Mouse (Mus musculus) cerebellum, postnatal 36 days (tissue): Measurements from ENCODE around the gene Smc4.
"Not testable (repeated sequence)": the region's sequence is repeated elsewhere in the genome, so short reads cannot be mapped to it uniquely, and the experiment has no call there.

Experiments
- DNase-seq, 2 experiments: peaks; one replicate each; pipeline ENCODE4 v3.0.0; 2021 to 2022; ENCODE audit warnings: mixed read lengths in 2 of 2

Gene Smc4

DNA sequence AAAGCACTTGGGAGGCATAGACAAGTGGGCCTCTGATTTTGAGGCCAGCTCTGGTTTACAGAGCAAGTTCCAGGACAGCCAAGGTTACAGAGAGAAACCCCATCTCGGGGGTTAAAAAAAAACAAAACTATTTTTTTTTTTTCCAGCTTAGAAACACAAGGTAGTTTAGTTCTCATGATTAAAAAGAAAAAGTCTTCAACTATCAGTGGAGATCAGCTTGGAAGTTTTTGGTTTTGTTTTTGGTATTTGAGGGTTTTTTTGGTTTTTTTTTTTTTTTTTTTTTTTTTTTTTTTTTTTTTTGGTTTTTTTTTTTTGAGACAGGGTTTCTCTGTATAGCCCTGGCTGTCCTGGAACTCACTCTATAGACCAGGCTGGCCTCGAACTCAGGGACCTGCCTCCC is 14.1 kb downstream of the Smc4 start:
- not testable (repeated sequence) for DNase-seq

GRCm38 (mm10) chr3:69020285-69020684 is 15.7 kb downstream of the Smc4 start:
- DNase-seq = no peak

DNA sequence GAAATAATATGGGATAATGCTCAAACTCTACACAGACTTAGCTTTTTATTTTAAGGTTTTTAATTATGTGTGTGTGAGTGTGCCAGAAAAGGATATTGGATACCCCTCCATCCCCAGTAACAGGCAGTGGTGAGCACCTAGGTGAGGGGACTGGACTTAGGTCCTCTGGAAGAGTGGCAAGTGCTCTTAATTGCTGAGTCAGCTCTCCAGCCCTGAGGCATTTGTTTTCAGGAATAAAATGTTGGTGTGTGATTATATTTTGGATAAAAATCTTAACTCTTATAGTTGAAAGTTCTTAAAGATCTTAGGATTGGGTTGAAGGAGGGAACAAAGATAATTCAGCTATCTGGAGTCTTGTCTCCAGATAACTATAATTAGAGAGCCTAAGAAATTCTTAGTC is 16.2 kb downstream of the Smc4 start:
- DNase-seq = no peak

- no peak for DNase-seq
Measured at GRCm38 (mm10) chr3:69026133-69026783, 21.7 kb downstream of the Smc4 start.

GRCm38 (mm10) chr3:69040105-69040504 is 35.6 kb downstream of the Smc4 start:
- DNase-seq = no peak

DNA sequence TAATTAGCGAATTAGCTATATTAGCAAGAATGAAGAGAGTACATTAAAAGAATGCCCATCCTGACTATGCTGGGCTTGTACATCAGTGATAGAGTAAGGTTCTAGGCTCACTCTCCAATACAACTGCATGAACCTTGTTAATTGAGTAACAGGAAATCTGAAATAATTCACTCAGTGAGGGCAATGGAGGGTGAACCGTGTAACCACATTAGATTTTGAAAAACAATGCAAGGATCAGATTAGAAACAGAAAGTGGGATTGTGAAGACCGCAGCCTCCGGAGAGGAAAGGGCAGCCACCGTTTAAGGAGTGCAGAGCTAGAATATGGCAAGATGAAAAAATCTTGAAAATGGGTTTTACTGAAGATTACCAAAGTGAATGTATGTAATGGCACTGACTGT is 36.8 kb downstream of the Smc4 start:
- no peak for DNase-seq

- no peak for DNase-seq
Measured at GRCm38 (mm10) chr3:69044167-69044591, 39.6 kb downstream of the Smc4 start.

- DNase-seq = peak; percentile 89 to 92
Measured at GRCm38 (mm10) chr3:69044645-69045399, 40.3 kb downstream of the Smc4 start, which contains the start of gene Trim59. TSS of gene Trim59 (minus strand) at chr3:69044755.

DNA sequence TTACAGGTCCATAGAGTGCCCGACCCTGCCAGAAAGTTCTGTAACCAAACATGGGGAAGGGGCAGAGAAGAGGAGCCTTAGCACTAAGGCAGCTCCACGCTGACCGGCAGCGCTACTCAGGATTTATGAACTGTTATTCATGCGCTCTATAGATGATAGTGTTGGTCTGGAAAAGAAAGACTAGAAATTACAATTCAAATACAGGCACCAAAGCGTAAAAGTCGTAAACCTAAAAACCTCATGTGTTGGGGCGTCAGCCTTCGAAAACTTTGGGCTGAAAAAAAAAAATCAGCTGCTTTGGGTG is 40.8 kb downstream of the Smc4 start:
- DNase-seq = no peak

- no peak for DNase-seq
Measured at GRCm38 (mm10) chr3:69045750-69046149, 41.2 kb downstream of the Smc4 start.

DNA sequence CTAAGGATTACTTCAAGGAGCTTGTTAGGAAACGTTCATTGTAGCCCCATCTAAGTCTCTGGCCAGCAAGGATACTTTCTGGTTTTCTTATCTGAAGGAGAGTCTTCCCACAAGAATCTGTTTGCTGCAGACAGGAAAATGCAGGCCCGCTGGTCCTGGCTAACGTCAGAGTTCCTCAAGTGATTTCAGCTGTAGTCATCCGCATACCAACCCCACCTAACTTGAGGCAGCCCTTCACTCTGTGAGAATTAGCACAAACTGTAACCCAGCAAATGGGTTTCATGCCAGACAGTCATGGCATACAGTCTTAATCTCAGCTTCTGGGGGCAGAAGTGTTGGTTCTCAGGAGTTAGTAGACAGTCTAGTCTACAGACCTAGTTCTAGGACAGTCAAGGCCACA is 42.0 kb downstream of the Smc4 start:
- DNase-seq = no peak

- DNase-seq = no peak
Measured at GRCm38 (mm10) chr3:69047684-69048083, 43.1 kb downstream of the Smc4 start.

DNA sequence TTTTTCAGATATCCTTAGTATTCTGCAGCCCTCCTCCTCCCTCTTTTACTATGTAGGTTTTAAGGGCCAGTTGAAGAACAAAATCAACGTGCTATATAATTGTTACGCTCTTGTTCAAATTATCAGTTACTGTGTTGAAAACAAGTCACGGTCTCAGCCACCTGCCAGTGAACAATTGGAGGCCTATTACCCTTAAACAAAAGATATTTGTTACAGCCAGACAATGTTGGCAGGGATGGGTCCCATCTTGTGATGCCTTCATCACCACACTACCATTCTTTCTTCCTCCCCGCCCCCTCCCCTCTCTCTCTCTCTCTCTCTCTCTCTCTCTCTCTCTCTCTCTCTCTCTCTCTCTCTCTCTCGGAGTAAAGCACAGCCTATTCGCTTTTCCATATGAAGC is 44.5 kb downstream of the Smc4 start:
- DNase-seq = no peak

- DNase-seq = no peak
Measured at GRCm38 (mm10) chr3:69051894-69052293, 47.4 kb downstream of the Smc4 start.

DNA sequence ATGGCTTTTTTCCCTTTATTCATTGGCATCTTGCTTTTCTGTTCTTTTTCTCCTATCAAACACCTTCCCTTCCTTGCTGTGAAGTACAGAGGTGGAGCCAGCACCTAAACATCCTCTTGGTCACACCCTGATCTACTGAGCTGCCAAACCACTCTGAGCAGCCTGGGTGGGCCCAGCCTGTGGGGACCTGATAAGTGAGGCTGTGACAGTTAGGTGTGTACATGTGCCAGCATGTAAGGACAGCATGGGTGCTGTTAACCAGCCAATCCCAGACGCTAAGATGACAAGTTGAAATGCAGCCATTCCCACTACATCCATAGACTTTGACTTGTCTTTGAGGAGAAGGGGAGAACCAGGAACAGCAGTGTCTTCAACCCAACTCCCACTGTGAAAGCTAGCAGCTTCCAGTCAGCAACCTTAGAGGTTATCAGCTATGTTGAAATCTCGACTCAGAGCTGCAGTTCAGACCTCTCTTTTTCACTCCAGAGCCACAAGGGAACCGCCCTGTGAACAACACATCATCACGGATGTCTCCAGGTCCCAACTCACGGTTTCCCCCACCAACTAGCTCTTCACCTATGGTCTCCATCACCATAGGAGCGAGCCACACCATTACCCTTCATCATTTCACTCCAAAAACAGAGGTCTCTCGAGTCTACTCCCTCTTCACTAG is 50.4 kb downstream of the Smc4 start:
- DNase-seq = no peak

- no peak for DNase-seq
Measured at GRCm38 (mm10) chr3:69055871-69056270, 51.3 kb downstream of the Smc4 start.

- DNase-seq = no peak
Measured at GRCm38 (mm10) chr3:69060672-69061071, 56.1 kb downstream of the Smc4 start.

DNA sequence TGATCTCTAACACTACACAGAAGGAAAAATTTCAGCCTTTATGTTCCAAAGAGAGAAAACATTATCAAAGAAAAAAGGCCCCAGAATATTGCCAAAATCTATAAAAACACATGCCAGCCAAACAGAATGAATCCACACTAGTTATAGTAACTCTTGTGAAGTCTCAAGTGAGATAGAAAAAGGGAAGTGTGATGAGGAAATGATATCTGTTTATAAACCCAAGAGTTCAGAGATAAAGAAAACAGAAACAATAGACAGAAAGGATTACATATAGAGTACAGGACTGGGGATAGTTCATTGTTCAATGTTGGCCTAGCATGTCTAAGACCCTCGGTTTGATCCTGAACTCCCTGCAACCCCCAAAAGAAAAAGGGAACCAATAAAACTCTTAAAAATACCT is 58.2 kb downstream of the Smc4 start:
- DNase-seq = no peak

- DNase-seq = no peak
Measured at GRCm38 (mm10) chr3:69064005-69064404, 59.5 kb downstream of the Smc4 start.
